Comparison of ENCODE assay signal across 7 mouse cellular contexts in the genomic region with DNA sequence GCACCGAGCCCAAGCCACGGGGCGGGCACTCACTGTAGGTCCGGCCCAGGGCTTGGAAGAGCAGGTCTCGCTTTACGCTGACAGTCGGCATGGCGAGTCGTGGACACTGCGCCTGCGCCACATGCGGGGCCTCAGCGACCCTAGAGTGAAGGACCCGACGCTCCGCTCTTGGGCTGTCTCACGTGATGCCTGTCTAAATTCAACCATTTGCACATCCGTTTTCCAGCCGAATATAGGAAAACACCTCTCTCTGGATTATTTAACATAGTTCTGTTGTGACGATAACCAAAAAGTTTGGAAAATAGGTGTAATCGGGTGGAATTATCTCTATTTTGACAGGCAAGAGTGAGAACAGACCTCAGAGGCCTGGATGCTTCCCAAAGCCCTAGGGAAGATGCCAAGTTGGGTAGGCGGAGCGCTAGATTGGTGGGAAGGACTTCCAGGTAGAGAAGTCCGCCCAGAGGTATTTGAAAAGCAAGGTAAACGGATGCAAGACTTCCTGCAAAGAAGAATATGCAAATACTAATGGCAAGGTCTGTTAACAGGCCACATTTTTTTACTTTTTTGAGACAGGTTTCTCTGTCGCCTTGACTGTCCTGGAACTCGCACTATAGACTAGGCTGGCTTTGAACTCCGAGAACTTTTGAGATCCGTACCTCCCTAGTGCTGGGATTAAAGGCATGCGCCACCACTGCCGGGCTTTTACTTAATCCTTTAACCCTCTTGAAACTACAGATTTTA. TPM values are rescaled to one million over a fixed set of nuclear protein-coding genes. Genes with fewer than 3 reads are reported as not detected.
DNase-seq lines count a peak whose midpoint lies in the region; ATAC-seq and TF ChIP-seq lines count a peak whose summit lies in the region.

A gene (minus strand): TSS at position 146 of the 741 bp plus-strand sequence.

- peak within 1 kb of the TSS; percentile 63 for H3K4me2 ChIP-seq in intestine, postnatal 0 days (replicated peaks; ENCODE audit: low read depth)
- H3K4me2 ChIP-seq in midbrain, embryonic 12.5 days (replicated peaks): peak within 1 kb of the TSS; percentile 86

- no peaks in the 10 kb centered on the region for H3K27me3 ChIP-seq in embryonic facial prominence, embryonic 10.5 days (replicated peaks; ENCODE audit: low read depth, poor library complexity, severe bottlenecking)
- H3K27me3 ChIP-seq in intestine, postnatal 0 days (replicated peaks; ENCODE audit: control insufficient read depth, insufficient read depth, low read length): no peaks in the 10 kb centered on the region
- H3K27me3 ChIP-seq in midbrain, embryonic 12.5 days: 0 out of 2 replicates have a peak, but pooled peaks cover 5% of the 10 kb centered on the region
- no peaks in the 10 kb centered on the region for H3K27me3 ChIP-seq in small intestine, adult 2 months (ENCODE audit: control insufficient read depth, insufficient read depth, low read length)

- peaks cover 9% of the 10 kb centered on the region for H3K36me3 ChIP-seq in embryonic facial prominence, embryonic 10.5 days (replicated peaks)
- H3K36me3 ChIP-seq in intestine, postnatal 0 days (ENCODE audit: control insufficient read depth, insufficient read depth): no peaks in the 10 kb centered on the region
- H3K36me3 ChIP-seq in midbrain, embryonic 12.5 days: 0 out of 2 replicates have a peak, but pooled peaks cover 5% of the 10 kb centered on the region
- H3K36me3 ChIP-seq in small intestine, adult 2 months (ENCODE audit: control insufficient read depth, insufficient read depth, low read length): no peaks in the 10 kb centered on the region

- intact Hi-C loops in left cerebral cortex, postnatal 4 days (cut with DNase I): no loop called here

- WGBS in embryonic facial prominence, embryonic 10.5 days: under 1% methylated on average over 31 of the region's 31 CpGs
- under 1% methylated on average over 31 of the region's 31 CpGs for WGBS in intestine, postnatal 0 days
- under 1% methylated on average over 31 of the region's 31 CpGs for WGBS in midbrain, embryonic 12.5 days
- WGBS in small intestine, adult 2 months: under 1% methylated on average over 31 of the region's 31 CpGs

- no peak for TF ChIP-seq CTCF in intestine, postnatal 0 days (IDR thresholded peaks at IDR 0.05; ENCODE audit: low read depth)
- TF ChIP-seq CTCF in small intestine, adult 2 months (IDR thresholded peaks at IDR 0.05; ENCODE audit: extremely low read depth, insufficient read length, insufficient replicate concordance, low read depth, low read length): no peak

- 0 out of 2 replicates have a peak, but pooled peaks have one; percentile 27 for TF ChIP-seq POLR2A in small intestine, adult 2 months (IDR thresholded peaks at IDR 0.05; ENCODE audit: low read depth, low read length)

- H3K4me1 ChIP-seq in embryonic facial prominence, embryonic 10.5 days: peaks cover 37% of the 10 kb centered on the region
- H3K4me1 ChIP-seq in intestine, postnatal 0 days (replicated peaks; ENCODE audit: control insufficient read depth, insufficient read depth, low read length): peaks cover 11% of the 10 kb centered on the region
- peaks cover 26% of the 10 kb centered on the region for H3K4me1 ChIP-seq in midbrain, embryonic 12.5 days
- H3K4me1 ChIP-seq in small intestine, adult 2 months (ENCODE audit: control insufficient read depth, insufficient read depth, insufficient read length, low read length): peaks cover 10% of the 10 kb centered on the region; the same call in 1 of the 2 replicates

- peak within 1 kb of the TSS; percentile 79 for H3K9ac ChIP-seq in intestine, postnatal 0 days (ENCODE audit: low read depth, low read length)
- H3K9ac ChIP-seq in midbrain, embryonic 12.5 days (replicated peaks): peak within 1 kb of the TSS; percentile 68

- H3K27ac ChIP-seq in embryonic facial prominence, embryonic 10.5 days (replicated peaks): peak within 1 kb of the TSS; percentile 96
- H3K27ac ChIP-seq in intestine, postnatal 0 days (ENCODE audit: low read depth, low read length): peak within 1 kb of the TSS; percentile 85
- H3K27ac ChIP-seq in midbrain, embryonic 12.5 days (replicated peaks): peak within 1 kb of the TSS; percentile 49; the same call in 1 of the 2 replicates
- H3K27ac ChIP-seq in small intestine, adult 2 months (ENCODE audit: insufficient read depth, low read depth, low read length): peak within 1 kb of the TSS; percentile 75

- DNase-seq in adrenal gland, postnatal 10 days: peak; percentile 92
- DNase-seq in embryonic facial prominence, embryonic 10.5 days (ENCODE audit: low spot score): peak; percentile 90
- peak; percentile 59 for DNase-seq in gonadal fat pad, adult 2 months (ENCODE audit: low read depth)
- DNase-seq in left cerebral cortex, postnatal 4 days: peak; percentile 92

- H3K4me3 ChIP-seq in embryonic facial prominence, embryonic 10.5 days: peak within 1 kb of the TSS; percentile 91
- H3K4me3 ChIP-seq in intestine, postnatal 0 days (ENCODE audit: low read depth, low read length): peak within 1 kb of the TSS; percentile 74
- H3K4me3 ChIP-seq in midbrain, embryonic 12.5 days: peak within 1 kb of the TSS; percentile 81
- peak within 1 kb of the TSS; percentile 77 for H3K4me3 ChIP-seq in small intestine, adult 2 months (ENCODE audit: low read depth, low read length)

- no peaks in the 10 kb centered on the region for H3K9me3 ChIP-seq in embryonic facial prominence, embryonic 10.5 days
- H3K9me3 ChIP-seq in intestine, postnatal 0 days (ENCODE audit: control insufficient read depth): no peaks in the 10 kb centered on the region
- no peaks in the 10 kb centered on the region for H3K9me3 ChIP-seq in midbrain, embryonic 12.5 days

- ATAC-seq in intestine, postnatal 0 days: peak; percentile 98
- ATAC-seq in midbrain, embryonic 12.5 days (ENCODE audit: low FRiP score, low read depth): peak; percentile 97

RNA-seq across cellular contexts. Expression of the gene that starts here (rescaled TPM):
- total RNA-seq in adrenal gland, postnatal 10 days (2021): 10 to 100 TPM; 58.7 to 60.2 TPM
- 152 and 155 TPM in 2 replicates for polyA plus RNA-seq in embryonic facial prominence, embryonic 10.5 days (2016; fragmentation: Nextera tagmentation; extraction: Ambion mirVana)
- polyA plus RNA-seq in gonadal fat pad, adult 2 months (2012; rRNA removed): 22.2 and 24.1 TPM in 2 replicates
- polyA plus RNA-seq in intestine, postnatal 0 days (2015; fragmentation: Nextera tagmentation; extraction: Ambion mirVana): 59.2 and 61.5 TPM in 2 replicates
- total RNA-seq in left cerebral cortex, postnatal 4 days (2021): 10 to 100 TPM; 90.1 to 94.8 TPM
- polyA plus RNA-seq in midbrain, embryonic 12.5 days (2016; fragmentation: Nextera tagmentation; extraction: Ambion mirVana): 123 and 126 TPM in 2 replicates
- 4.8 and 8.1 TPM in 2 replicates for polyA plus RNA-seq in small intestine, adult 2 months (2012; rRNA removed)

Comparison
In these comparisons a context has a peak if more than half of its experiments do, and no peak if none do; other contexts are left out.
1. Peak in every context shown above with its lines: DNase-seq, ATAC-seq, H3K4me3 ChIP-seq and H3K27ac ChIP-seq.